Mouse (Mus musculus): ENCODE data around the gene Trp53bp2.

DNA sequence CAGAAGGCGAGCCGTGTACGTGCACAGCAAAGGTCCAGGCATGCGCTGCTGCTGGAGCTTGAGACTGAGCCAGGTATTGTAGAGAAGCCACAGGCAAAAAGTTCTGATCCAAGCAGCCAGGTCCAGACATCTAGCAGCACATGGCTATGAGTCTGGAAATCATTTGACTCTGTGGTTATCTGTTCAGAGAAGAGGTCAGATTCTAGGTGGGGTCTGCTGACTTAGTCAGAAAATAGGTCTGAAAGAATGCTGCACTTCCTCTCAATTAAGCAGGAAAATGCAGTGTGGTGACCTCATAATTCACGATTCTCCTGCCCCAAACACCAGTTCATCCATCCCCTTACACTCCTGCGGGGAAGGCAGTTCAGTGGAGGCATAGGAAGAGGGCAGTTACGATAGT, 40.7 kb upstream of the Trp53bp2 start:
- TF ChIP-seq MAX (IDR thresholded peaks at IDR 0.05) = peak; percentile 79
- no peak for TF ChIP-seq CTCF (IDR thresholded peaks at IDR 0.05; ENCODE audit: control insufficient read depth, insufficient read depth, insufficient read length)
- TF ChIP-seq MYOD1 (IDR thresholded peaks at IDR 0.05; ENCODE audit: control insufficient read depth, insufficient read length, low read depth) = no peak
- no peak for TF ChIP-seq USF1 (IDR thresholded peaks at IDR 0.05; ENCODE audit: low read depth)

Measured in C2C12 (cell line).